Mouse (Mus musculus): ENCODE data around the gene Zfp169.

Gene Zfp169

GRCm38 (mm10) chr13:48515861-48516260 is 2.6 kb upstream of the Zfp169 start:
- no peak for DNase-seq

DNA sequence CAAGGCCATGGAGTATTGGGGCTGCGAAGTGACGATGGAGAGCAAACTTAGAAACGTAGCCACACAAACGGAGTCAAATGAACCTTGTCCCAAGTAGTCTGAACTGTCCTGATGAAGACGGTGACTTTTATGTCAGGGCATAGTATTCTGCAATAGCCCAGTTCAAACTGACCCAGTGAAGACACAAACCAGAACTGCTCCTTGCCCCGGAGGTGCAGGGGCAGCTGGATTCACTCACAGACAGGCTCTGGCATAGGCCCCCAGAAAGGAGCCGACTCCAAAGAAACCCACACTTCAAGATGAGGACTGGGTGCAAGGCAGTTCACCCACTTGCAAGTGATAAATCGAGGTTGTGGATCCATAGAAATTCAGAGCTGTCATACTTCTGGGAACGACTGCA is 4.6 kb downstream of the Zfp169 start:
- DNase-seq = peak in 1 of 2 experiments; percentile 58

DNA sequence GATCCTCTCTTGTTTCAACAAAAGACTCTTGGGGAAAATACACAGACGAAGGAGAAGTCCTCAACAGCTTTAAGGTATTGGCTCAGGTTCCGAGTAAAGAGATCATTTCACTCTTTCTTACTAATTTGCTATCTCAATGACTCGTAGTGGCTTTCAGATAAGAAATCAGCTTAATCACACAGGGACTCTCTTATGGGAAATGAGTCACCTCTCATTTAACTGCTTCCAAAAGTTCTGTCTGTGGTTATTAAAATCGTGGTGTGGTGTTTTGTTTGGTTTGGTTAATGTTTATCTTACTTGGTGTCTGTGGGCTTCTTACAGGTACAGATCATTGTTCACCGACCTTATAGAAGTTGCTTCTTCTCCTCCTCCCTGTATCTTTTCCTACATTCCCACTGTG is 10.8 kb downstream of the Zfp169 start:
- no peak for DNase-seq

DNA sequence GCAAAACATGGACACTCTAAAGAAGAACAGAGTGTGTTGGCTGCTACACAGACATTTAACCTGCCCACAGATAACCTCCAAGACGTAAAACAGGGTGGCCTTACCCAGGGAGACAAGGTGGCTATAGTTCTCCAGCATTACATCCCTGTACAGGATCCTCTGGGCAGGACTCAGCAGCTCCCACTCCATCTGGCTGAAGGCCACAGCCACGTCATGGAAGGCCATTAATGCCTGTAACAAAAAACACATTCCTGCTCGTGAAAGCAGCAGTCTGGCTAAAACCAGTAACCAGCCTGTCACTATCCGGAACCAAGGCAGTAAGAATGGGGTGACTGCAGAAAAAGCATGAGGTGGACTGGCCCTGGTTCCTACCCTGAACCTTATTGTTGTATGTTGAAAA is 14.6 kb downstream of the Zfp169 start:
- DNase-seq = peak; percentile 62 to 80

GRCm38 (mm10) chr13:48497693-48498221 is 15.5 kb downstream of the Zfp169 start:
- DNase-seq = peak; percentile 44 to 64

- DNase-seq = no peak
Observed at GRCm38 (mm10) chr13:48493183-48493582, 20.1 kb downstream of the Zfp169 start.

DNA sequence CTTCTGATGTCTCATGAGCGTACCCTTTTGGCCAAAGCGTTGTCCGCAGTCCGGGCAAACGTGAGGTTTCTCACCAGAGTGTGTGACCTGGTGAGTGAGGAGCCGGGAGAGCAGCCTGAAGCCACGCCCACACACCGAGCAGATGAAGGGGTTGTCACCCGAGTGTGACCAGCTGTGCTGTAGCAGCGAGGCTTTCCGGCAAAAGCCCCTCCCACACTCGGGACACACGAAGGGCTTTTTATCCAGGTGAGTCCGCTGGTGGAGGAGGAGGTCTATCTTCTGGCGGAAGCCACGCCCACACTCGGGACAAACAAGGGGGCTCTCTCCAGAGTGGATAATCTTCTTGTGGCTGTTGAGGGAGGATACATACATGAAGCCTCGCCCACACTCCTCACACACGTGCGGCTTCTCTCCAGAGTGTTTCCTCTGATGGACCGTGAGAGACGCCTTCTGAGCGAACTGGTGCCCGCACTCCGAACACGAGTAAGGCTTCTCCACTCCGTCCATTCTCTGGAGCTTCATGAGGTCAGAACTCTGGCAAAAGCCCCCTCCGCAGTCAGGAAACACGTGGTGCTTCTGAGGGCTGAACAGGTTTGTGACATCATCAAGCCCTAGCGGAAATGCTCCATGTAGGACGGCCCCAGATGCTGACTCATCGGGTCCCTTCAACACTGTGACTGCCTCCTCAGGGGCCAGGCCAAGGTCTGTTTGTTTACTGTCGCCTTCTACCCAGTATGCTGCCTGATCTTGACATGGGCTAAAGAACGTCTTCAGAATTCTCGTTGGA is 22.7 kb downstream of the Zfp169 start:
- DNase-seq = no peak

GRCm38 (mm10) chr13:48483606-48484005 is 29.6 kb downstream of the Zfp169 start:
- no peak for DNase-seq

DNA sequence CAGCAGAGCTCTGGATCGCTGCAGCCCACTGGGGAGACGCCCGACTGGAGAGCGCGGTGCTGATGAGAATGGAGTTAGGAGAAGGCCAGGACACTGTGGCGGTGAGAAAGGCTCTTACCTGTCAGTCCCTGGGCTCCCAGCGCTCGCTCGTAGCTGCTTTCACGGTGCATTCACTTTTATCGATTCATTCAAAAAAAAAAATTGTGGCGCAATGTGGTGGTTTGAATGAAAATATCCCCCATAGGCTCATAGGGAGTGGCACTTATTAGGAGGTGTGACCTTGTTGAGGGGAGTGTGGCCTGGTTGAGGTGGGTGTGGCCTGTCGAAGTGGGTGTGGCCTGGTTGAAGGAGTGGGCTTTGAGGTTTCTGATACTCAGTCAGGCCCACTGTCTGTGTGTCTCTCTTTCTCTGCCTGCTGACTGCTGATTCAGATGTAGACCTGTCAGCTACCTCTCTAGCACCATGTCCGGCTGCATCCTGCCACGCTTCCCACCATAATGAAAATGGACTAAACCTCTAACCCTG is 44.5 kb downstream of the Zfp169 start:
- no peak for DNase-seq

GRCm38 (mm10) chr13:48466186-48466585 is 47.1 kb downstream of the Zfp169 start:
- DNase-seq = no peak

DNA sequence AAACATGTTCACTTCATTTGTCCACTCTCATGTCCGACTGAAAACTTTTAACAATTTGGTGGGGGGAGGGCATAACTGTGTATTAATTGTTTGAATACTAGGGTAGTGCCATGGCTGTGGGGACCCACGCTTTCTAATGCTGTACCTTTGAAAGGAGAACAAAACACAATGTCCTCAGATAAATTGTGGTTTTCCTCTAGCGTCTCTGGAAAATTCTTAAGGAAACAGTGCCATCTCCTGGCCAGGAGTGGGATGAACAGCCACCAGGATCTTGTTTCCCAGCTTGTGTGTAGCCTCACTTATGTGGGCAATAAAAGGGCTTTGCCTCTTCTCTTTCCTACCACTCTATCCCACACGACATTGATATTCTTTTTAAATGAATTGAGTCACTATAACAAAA is 49.1 kb downstream of the Zfp169 start:
- DNase-seq = peak; percentile 28 to 75

DNA sequence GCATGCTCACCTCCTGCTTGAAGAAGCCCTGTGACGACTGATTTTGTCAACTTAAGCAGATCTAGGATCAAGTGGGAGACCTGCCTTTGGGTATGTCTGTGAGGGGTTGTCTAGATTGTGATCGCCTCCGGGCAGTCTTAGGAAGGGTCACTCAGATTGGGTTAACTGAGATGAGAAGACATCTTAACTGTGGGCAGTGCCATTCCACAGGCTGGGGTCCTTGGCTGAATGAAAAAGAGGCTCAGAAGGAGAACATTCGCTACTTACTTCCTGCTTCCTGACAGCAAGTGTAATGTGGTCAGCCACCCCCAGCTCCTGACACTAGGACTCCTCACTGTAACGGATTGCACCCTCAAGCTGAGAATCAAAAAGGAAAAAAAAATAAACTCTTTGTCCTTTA is 54.0 kb downstream of the Zfp169 start:
- no peak for DNase-seq

DNA sequence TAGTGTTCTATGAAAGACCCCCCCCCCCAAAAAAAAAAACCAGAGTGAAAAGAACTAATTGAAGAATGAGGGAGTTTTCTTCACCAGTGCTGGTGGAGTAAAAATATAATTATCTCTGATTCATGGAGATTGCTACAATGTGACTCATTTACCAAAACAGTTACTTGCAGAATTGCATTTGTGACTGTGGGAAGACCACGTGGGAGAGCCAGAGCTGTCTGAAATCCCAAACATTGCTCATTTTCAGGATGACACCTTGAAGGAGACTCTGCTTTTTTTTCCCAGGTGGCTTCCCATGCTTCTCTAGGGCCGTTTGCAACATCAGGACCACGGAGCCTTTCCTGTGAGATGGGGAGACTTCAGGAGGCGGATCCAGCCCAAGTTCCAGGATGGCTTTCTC is 65.1 kb downstream of the Zfp169 start:
- no peak for DNase-seq

GRCm38 (mm10) chr13:48443996-48444395 is 69.3 kb downstream of the Zfp169 start:
- no peak for DNase-seq

DNA sequence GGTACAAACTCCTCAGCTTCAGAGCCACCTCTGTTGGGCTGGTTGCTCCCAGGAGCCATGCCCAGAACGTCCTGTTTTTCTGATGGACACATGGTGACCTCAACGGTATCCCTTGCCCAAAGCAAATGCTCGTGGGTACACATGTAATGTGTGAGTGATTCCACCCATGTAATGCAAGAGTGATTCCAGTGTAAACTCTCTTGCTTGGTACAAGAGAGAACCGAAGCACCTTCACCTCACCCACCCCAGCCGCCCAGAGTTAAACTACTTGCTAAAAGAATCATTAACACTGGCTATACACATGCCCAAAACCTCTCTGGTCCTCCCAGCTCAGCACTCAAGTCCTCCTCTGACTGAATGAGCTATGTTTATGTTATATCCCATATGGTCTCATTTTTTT is 74.9 kb downstream of the Zfp169 start:
- DNase-seq = no peak
